Mouse (Mus musculus): Measurements from ENCODE around the gene Inpp5f. TPM values are rescaled to one million over a fixed set of nuclear protein-coding genes. Genes with fewer than 3 reads are reported as not detected.

Inpp5f gene
- total and polyA plus RNA-seq, 3 experiments: 9.5 to 14.3 TPM; not detected in 1

- TF ChIP-seq UBTF (IDR thresholded peaks at IDR 0.05; ENCODE audit: borderline replicate concordance, insufficient read depth, low read depth, low read length) (no peak), NRF1 (IDR thresholded peaks at IDR 0.05; ENCODE audit: insufficient read depth, low read depth, low read length, poor library complexity, severe bottlenecking) (no peak), RCOR1 (IDR thresholded peaks at IDR 0.05; ENCODE audit: low read depth, low read length) (no peak), MAFK (IDR thresholded peaks at IDR 0.05; ENCODE audit: borderline replicate concordance, low read depth, low read length) (no peak), POLR2AphosphoS5 (IDR thresholded peaks at IDR 0.05; ENCODE audit: borderline replicate concordance, low read depth, low read length) (no peak), USF2 (IDR thresholded peaks at IDR 0.05; ENCODE audit: borderline replicate concordance in 1 of 2, insufficient read depth in 1 of 2, low read depth in 1 of 2, low read length in 2 of 2) (no peak), USF1 (IDR thresholded peaks at IDR 0.05; ENCODE audit: low read depth, low read length) (no peak), CHD2 (IDR thresholded peaks at IDR 0.05; ENCODE audit: low read length) (no peak), TBP (IDR thresholded peaks at IDR 0.05; ENCODE audit: low read depth, low read length) (no peak), ZNF384 (IDR thresholded peaks at IDR 0.05; ENCODE audit: low read depth, low read length) (no peak), ZMIZ1 (IDR thresholded peaks at IDR 0.05; ENCODE audit: low read depth, low read length) (no peak), KAT2A (conservative IDR thresholded peaks at IDR 0.05; ENCODE audit: low read depth, low read length) (no peak), CHD1 (IDR thresholded peaks at IDR 0.05; ENCODE audit: low read depth, low read length) (no peak), EP300 (IDR thresholded peaks at IDR 0.05; ENCODE audit: low read depth in 1 of 2, low read length in 2 of 2) (no peak), MYB (IDR thresholded peaks at IDR 0.05; ENCODE audit: low read depth, low read length) (no peak), MYC (IDR thresholded peaks at IDR 0.05; ENCODE audit: low read depth, low read length) (no peak), TCF12 (IDR thresholded peaks at IDR 0.05; ENCODE audit: low read depth, low read length) (no peak), ETS1 (IDR thresholded peaks at IDR 0.05; ENCODE audit: low read depth, low read length) (no peak), RAD21 (IDR thresholded peaks at IDR 0.05; ENCODE audit: low read depth, low read length) (no peak)
- Histone ChIP-seq H3K27ac (ENCODE audit: control insufficient read depth, low read depth, low read length) (no peak overlapping the region), H3K9me3 (replicated peaks; ENCODE audit: insufficient read depth, low read length) (no peaks in the 10 kb centered on the region), H3K9ac (ENCODE audit: control insufficient read depth, low read depth, low read length, poor library complexity, severe bottlenecking) (no peak overlapping the region), H3K36me3 (ENCODE audit: control insufficient read depth in 1 of 2, insufficient read depth in 2 of 2, low read length in 2 of 2) (peaks cover 0 to 15% of the 10 kb centered on the region in 2 experiments; a peak in 2 of 4 replicates), H3K4me1 (ENCODE audit: control insufficient read depth in 1 of 2, insufficient read depth in 2 of 2, low read length in 2 of 2) (no peaks in the 10 kb centered on the region; a peak in 1 of 4 replicates), H3K4me3 (ENCODE audit: control insufficient read depth in 1 of 2, insufficient read depth in 1 of 2, low read depth in 2 of 2, low read length in 2 of 2) (no peak overlapping the region), H3K79me2 (ENCODE audit: control insufficient read depth, insufficient read depth, low read length, poor library complexity) (peaks cover 29% of the 10 kb centered on the region), H3K27me3 (ENCODE audit: control insufficient read depth in 1 of 2, insufficient read depth in 2 of 2, low read length in 2 of 2) (no peaks in the 10 kb centered on the region)
- no peak for DNase-seq (ENCODE audit: low read depth, low spot score)
These were observed 115.9 kb downstream of the Inpp5f start for GRCm38 (mm10) chr7:128726999-128727398.

DNA sequence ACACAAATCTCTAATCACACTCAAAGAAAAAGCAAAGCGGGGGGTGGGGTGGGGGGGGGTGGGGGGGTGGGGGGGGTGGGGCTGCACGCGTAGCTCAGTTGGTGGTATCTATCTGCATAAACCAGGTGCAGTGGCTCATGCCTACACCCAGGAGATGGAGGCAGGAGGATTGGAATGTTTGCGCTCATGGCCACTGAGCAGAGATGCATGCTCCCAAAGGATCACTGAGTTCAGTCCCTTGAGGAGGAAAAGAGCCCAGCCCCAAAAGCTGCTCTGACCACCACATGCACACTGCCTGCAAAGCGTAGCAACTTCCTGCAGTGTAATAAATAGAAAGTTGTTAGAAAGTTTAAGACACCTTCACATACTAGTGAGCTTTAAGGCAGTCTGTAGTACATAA is 116.6 kb downstream of the Inpp5f start:
- H3K27ac ChIP-seq (ENCODE audit: control insufficient read depth, low read depth, low read length): no peak overlapping the region
- H3K27me3 ChIP-seq (ENCODE audit: control insufficient read depth in 1 of 2, insufficient read depth in 2 of 2, low read length in 2 of 2): no peaks in the 10 kb centered on the region
- peaks cover 34% of the 10 kb centered on the region for H3K79me2 ChIP-seq (ENCODE audit: control insufficient read depth, insufficient read depth, low read length, poor library complexity)
- no peak for TF ChIP-seq GABPA (IDR thresholded peaks at IDR 0.05; ENCODE audit: low read depth, low read length)
- no peak for TF ChIP-seq MAZ (IDR thresholded peaks at IDR 0.05; ENCODE audit: low read depth, low read length)
- no peak for TF ChIP-seq SIN3A (IDR thresholded peaks at IDR 0.05; ENCODE audit: low read length)
- TF ChIP-seq USF2 (IDR thresholded peaks at IDR 0.05; ENCODE audit: borderline replicate concordance in 1 of 2, insufficient read depth in 1 of 2, low read depth in 1 of 2, low read length in 2 of 2): no peak
- no peak for TF ChIP-seq ZKSCAN1 (IDR thresholded peaks at IDR 0.05; ENCODE audit: low read depth, low read length)
- no peak for DNase-seq (ENCODE audit: low read depth, low spot score)
- no peaks in the 10 kb centered on the region; a peak in 1 of 4 replicates for H3K4me1 ChIP-seq (ENCODE audit: control insufficient read depth in 1 of 2, insufficient read depth in 2 of 2, low read length in 2 of 2)
- H3K4me3 ChIP-seq (ENCODE audit: control insufficient read depth in 1 of 2, insufficient read depth in 1 of 2, low read depth in 2 of 2, low read length in 2 of 2): no peak overlapping the region
- H3K9ac ChIP-seq (ENCODE audit: control insufficient read depth, low read depth, low read length, poor library complexity, severe bottlenecking): no peak overlapping the region
- no peaks in the 10 kb centered on the region for H3K9me3 ChIP-seq (replicated peaks; ENCODE audit: insufficient read depth, low read length)
- H3K36me3 ChIP-seq (ENCODE audit: control insufficient read depth in 1 of 2, insufficient read depth in 2 of 2, low read length in 2 of 2): peaks cover 0 to 12% of the 10 kb centered on the region in 2 experiments; a peak in 2 of 4 replicates
